Mouse (Mus musculus) intestine, embryonic 16.5 days (tissue): ENCODE data around the gene Mtmr11. TPM values are rescaled to one million over a fixed set of nuclear protein-coding genes. Genes with fewer than 3 reads are reported as not detected.

Experiments
- ATAC-seq: fragments of 200-750 bp; cut with Nextera tagmentation; 2 replicates; pipeline ENCODE4 v1.8.0; 2017; ENCODE audit warnings: moderate TSS enrichment, moderate library complexity
- H3K27ac ChIP-seq: fragments of 300-500 bp; sonication (generic); 2 replicates; pipeline ENCODE4 v1.5.1; 2014; ENCODE audit warnings: mild to moderate bottlenecking, low read length
- H3K27me3 ChIP-seq: fragments of 300-500 bp; sonication (generic); replicated peaks from 2 replicates; pipeline ENCODE4 v1.6.1; 2014; ENCODE audit warnings: low read length, control low read depth, mixed read lengths; ENCODE audit not compliant: control insufficient read depth, insufficient read depth
- H3K36me3 ChIP-seq: fragments of 300-500 bp; sonication (generic); 2 replicates; pipeline ENCODE4 v1.6.1; 2014; ENCODE audit warnings: low read length, control low read depth; ENCODE audit not compliant: control insufficient read depth, insufficient read depth
- H3K4me1 ChIP-seq: fragments of 300-500 bp; sonication (generic); 2 replicates; pipeline ENCODE4 v1.6.1; 2014; ENCODE audit warnings: low read length, control low read depth, mixed read lengths; ENCODE audit not compliant: control insufficient read depth, insufficient read depth
- H3K4me2 ChIP-seq: fragments of 300-500 bp; sonication (generic); 2 replicates; pipeline ENCODE4 v1.6.1; 2014; ENCODE audit warnings: low read depth, low read length, control low read depth
- H3K4me3 ChIP-seq: fragments of 300-500 bp; sonication (generic); 2 replicates; pipeline ENCODE4 v1.5.1; 2014; ENCODE audit warnings: mild to moderate bottlenecking, low read length
- H3K9ac ChIP-seq: fragments of 300-500 bp; sonication (generic); 2 replicates; pipeline ENCODE4 v1.6.1; 2014; ENCODE audit warnings: low read depth, low read length
- H3K9me3 ChIP-seq: fragments of 300-500 bp; sonication (generic); 2 replicates; pipeline ENCODE4 v1.6.1; 2016; ENCODE audit warnings: low read length, control low read depth; ENCODE audit not compliant: control insufficient read depth
- WGBS: fragments of 180-500 bp; shearing (Covaris S2); extraction: QIAGEN DNeasy Blood & Tissue Kit; methylation state at CpG from one replicate; pipeline ENCODE4 v1.1.7; 2014; 5-methylcytosine and 5-hydroxymethylcytosine counted together
- microRNA-seq: library from miRNA; unstranded; fragments of <30 nt; microRNA quantifications from one replicate; pipeline ENCODE4, GENCODE M21; 2016
- polyA plus RNA-seq: library from polyadenylated mRNA; unstranded; fragments of >200 nt; fragmentation: Nextera tagmentation; extraction: Ambion mirVana; gene quantifications from 2 replicates; pipeline ENCODE4 v1.2.1, GENCODE M21; 2015

Mtmr11 gene
- polyA plus RNA-seq, 1 experiment from 2014 or later = 24.5 TPM

DNA sequence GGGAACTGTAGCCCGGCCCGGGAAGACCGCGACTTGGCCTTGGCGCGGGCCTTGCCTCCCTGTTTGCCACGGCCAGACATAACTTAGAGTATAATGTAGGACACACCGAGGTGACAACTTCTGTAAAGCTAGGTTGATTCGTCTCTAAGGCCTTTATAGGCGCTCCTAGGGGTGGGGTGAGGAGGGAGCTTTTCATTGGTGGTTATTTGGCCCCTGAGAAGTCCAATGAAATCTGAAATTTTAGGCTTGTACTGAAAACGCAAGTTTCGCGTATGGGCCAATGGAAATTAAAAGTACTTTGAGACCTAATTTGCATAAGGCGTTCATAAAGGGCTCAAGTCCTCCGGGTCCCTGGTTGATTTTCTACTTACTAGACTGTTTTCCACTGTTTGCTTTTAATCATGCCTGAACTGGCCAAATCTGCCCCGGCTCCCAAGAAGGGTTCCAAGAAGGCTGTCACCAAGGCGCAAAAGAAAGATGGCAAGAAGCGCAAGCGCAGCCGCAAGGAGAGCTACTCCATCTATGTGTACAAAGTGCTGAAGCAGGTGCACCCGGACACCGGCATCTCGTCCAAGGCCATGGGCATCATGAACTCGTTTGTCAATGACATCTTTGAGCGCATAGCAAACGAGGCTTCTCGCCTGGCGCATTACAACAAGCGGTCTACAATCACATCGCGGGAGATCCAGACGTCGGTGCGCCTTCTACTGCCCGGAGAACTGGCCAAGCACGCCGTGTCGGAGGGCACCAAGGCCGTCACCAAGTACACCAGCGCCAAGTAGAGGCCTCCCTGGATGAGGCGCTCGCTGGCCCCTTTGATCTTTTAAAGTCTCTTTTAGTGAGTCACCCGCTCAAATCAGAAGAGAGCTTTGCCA lies 59.2 kb downstream of the Mtmr11 start, which contains the start of the genes Hist2h2ac and Hist2h2be:
TSS of gene Hist2h2ac (minus strand) at position 116 of the 875 bp plus-strand sequence.
TSS of gene Hist2h2be (plus strand) at position 355 of the 875 bp plus-strand sequence.
- WGBS = under 1% methylated on average over 43 of the region's 43 CpGs
- Histone ChIP-seq H3K27me3 (no peaks in the 10 kb centered on the region), H3K9me3 (no peaks in the 10 kb centered on the region), H3K36me3 (no peaks in the 10 kb centered on the region), H3K9ac (peak within 1 kb of the TSS; percentile 84), H3K4me1 (peaks cover 18% of the 10 kb centered on the region), H3K4me2 (peak within 1 kb of the TSS; percentile 85), H3K4me3 (peak within 1 kb of the TSS; percentile 68), H3K27ac (peak within 1 kb of the TSS; percentile 100)
- ATAC-seq = peak; percentile 94

Small RNA genes within 50 kb of the gene (microRNA-seq; reads per million reads assigned to microRNA genes)
- gene Gm44492 = not detected

Other genes starting within 250 kb of the Mtmr11 start
- 140 and 150 TPM in 2 replicates for gene Anp32e, start 232.8 kb upstream of the Mtmr11 start, polyA plus RNA-seq
- 17.3 and 17.7 TPM in 2 replicates for gene Plekho1, start 166.0 kb upstream of the Mtmr11 start, polyA plus RNA-seq
- gene Vps45, start 103.5 kb upstream of the Mtmr11 start, polyA plus RNA-seq = 28.0 and 28.5 TPM in 2 replicates
- 14.7 and 15.5 TPM in 2 replicates for gene Otud7b, start 57.5 kb upstream of the Mtmr11 start, polyA plus RNA-seq
- gene Sf3b4, start 10.3 kb downstream of the Mtmr11 start, polyA plus RNA-seq = 142 and 154 TPM in 2 replicates
- gene Sv2a, start 19.1 kb downstream of the Mtmr11 start, polyA plus RNA-seq = 3.2 and 3.4 TPM in 2 replicates
- gene Bola1, start 57.7 kb downstream of the Mtmr11 start, polyA plus RNA-seq = 65.2 and 66.2 TPM in 2 replicates
- gene Hist2h2ab, start 57.9 kb downstream of the Mtmr11 start, polyA plus RNA-seq = 0.70 TPM in 1 of 2 replicates, not detected in the other
- gene Hist2h2ac, start 58.9 kb downstream of the Mtmr11 start, polyA plus RNA-seq = 2.8 and 4.7 TPM in 2 replicates
- 6.7 and 7.3 TPM in 2 replicates for gene Hist2h2be, start 59.1 kb downstream of the Mtmr11 start, polyA plus RNA-seq
- gene Hist2h3c2, start 77.1 kb downstream of the Mtmr11 start, polyA plus RNA-seq = 2.9 and 3.7 TPM in 2 replicates
- gene Hist2h2aa2, start 78.3 kb downstream of the Mtmr11 start, polyA plus RNA-seq = 37.3 and 43.2 TPM in 2 replicates
- 13.7 and 14.1 TPM in 2 replicates for gene Hist2h2aa1, start 83.5 kb downstream of the Mtmr11 start, polyA plus RNA-seq
- 1.3 and 1.8 TPM in 2 replicates for gene Hist2h3c1, start 84.7 kb downstream of the Mtmr11 start, polyA plus RNA-seq
- gene Hist2h4, start 101.3 kb downstream of the Mtmr11 start, polyA plus RNA-seq = 5.3 and 5.8 TPM in 2 replicates
- 21.2 and 30.8 TPM in 2 replicates for gene Hist2h3b, start 106.7 kb downstream of the Mtmr11 start, polyA plus RNA-seq
- 5.3 and 6.2 TPM in 2 replicates for gene Hist2h2bb, start 107.7 kb downstream of the Mtmr11 start, polyA plus RNA-seq
- gene Fcgr1, start 132.0 kb downstream of the Mtmr11 start, polyA plus RNA-seq = 3.6 and 3.7 TPM in 2 replicates